Mouse (Mus musculus) ovary, postnatal 14 days (tissue): ENCODE measurements at regions not wholly inside any gene's neighbourhood (a gene's known extent, or its start where the extent isn't known, plus 50 kb on each side); places are given as distances from the start of the nearest gene placed in this dataset.

Experiments used
- DNase-seq: peaks from one replicate; pipeline ENCODE4 v3.0.0; 2022; ENCODE audit warnings: low spot score

DNA sequence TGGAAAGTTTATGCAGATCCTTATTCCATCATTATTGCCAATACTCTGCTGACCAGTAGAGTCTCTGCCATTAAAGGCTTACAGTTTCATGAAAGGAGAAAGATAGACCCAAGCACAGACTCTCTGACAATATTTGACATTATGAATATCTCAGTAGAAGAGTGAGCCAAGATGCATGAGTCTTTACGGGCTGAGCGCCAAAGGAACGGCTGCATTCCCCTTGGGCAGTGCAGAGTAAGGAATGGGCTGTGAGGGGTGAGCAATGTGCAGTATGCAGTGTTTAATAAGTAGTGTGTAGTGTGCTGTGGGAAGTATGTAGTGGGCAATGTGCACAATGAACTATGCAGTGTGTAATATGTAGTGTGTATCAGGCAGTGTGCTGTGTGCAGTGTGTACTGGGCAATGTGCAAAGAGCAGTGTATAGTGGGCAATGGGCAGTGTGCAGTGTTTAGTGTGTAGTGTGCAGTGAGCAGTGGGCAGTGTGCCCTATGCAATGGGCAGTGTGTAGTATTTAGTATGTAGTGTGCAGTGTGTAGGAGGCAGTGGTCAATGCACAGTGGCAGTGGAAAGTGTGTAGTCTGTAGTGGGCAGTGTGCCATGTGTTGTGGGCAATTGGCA, 671.8 kb downstream of the 5730522E02Rik start:
- no peak for DNase-seq

DNA sequence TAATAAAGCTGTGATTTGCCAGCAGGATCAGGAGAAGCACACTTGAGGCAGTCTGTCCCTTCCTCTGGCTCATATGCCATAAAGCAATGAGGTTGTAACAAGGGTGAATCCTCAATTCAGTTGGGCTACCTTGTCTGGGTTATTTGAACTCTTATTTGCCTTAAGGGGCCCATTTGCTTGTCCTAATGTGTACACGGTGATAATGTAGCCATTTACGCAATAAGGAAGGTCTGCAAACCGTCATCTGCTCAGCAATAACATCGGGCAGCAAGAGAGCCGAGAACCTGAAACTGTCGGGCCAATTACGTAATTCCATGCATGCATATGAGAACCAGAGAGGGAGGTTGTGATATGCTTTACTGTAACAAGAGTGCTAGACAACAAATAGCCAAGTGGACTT, 674.5 kb downstream of the 5730522E02Rik start:
- no peak for DNase-seq

- DNase-seq, result no peak
Measured at GRCm38 (mm10) chr11:25533081-25533480, 677.5 kb downstream of the 5730522E02Rik start.

GRCm38 (mm10) chr11:25531668-25532398, 678.7 kb downstream of the 5730522E02Rik start:
- DNase-seq, result no peak

GRCm38 (mm10) chr11:25528056-25528455, 682.5 kb downstream of the 5730522E02Rik start:
- DNase-seq, result no peak

DNA sequence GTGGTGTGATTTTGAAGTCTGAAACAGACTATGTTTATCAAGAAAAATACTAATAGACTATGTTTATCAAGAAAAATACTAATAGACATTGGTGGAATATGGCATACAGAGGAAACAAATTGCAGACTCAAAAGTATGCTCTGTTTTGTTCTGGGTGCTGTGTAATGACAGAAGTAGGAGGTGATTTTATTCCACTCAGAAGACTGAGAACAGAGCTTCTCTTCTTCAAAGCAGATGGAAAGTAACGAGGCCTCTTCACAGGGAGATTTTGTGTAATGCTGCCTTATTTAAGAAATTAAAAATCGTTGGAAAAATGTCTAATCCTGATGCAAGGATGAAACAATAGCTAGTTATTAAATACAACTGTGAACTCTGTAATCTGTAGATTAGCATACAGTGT, 691.7 kb downstream of the 5730522E02Rik start:
- DNase-seq, result no peak

GRCm38 (mm10) chr11:25518131-25518530, 692.4 kb downstream of the 5730522E02Rik start:
- no peak for DNase-seq

DNA sequence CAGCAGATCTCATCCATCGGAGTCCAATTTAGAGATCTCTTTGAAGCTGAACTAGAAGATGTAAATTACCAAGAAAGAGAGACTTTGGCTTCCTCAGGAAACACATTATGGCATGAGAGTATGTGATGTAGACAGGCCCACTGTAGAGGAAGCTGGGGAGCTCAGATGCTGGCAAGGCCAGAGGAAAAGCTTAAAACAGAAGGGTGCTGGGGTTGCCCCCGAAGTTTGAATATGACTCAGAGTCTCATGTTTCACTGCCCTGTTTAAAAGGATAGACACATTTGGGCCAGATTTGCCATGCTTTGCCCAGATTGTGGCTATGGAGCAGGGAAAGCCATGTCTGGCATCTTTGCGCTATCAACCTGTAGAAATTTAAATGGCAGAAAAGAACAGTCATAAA, 705.1 kb downstream of the 5730522E02Rik start:
- DNase-seq, result no peak

DNA sequence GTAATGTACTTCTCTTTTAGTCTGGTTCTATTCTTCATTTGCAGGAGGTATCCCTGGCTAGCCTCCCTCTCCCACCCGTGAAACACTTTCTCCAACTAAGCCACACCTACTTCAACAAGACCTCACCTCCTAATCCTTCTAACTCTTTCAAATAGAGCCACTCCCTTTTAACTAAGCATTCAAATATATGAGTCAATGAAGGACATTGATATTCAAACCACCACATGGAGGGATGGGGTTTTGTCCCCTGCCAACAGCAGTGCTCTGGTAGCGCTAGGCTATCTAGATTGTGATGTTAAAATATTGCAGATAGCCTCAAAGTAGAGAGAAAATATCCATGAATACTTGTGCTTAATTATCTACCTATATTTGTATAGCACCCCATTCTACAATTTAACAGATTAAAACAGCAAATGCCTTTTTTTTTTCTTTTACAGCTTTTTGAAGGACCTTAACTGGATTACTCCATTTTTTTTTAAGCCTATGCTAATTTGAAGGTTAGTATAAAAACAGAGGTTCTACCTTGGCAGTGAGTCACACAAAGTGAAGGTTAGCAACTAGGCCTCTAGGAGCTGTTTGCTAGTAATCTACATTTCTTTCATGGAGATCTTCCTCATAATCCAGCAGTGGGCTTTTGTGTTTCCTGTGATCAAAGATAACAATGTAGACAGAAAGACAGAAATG, 736.7 kb downstream of the 5730522E02Rik start:
- DNase-seq, result no peak

DNA sequence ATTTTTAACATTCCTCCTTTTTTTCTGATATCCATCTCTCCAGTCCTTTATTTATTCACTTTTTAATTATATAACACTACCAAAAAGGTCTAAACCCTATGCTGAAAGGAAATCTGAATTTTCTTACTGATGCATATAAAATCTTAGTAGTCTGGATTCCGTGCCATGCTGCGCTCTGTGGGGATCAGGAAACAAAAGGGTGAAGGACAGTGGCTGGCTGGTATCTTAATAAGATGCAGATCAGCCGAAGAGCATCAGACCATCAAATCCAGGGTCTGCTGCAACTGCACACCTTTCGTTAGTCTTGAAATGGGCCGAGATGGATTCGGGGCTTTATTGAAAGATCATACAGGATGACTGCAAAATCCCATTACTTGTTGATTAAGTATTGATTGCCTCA, 740.7 kb downstream of the 5730522E02Rik start:
- DNase-seq, result no peak

DNA sequence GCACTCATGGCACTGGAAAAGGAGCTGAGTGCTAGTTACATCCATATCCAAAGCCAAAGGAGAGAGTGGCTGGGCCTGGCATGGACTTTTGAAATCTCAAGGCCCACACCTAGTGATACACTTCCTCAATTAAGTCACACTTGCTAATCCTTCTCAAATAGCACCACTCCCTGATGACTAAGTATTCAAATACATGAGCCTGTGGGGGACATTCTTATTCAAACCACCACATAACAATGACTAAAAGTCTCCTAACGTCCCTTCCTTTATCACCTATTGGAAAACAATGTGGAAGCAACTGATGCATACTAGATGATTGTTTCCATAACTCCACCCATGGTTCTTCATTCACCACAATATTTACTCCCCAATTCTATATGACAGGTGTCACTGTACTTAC, 773.4 kb downstream of the 5730522E02Rik start:
- no peak for DNase-seq

DNA sequence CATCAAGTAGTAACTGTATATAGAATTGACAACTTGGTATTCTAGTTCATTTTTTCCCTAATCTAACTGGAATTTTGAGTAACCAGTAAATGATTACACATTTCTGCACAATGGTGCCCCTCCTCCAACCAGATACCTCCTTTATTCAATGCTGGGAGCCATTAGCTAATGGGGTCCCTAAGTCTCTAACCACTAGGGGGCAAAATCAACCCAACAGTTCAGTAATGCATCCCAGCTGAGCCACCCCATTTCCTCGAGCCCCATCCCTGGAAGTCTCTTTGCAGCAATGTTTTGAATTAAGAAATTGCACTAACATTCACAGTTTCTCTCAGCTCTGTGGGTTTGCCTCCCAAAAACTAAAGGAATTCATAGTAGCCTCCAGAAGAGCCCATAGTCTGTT, 774.9 kb downstream of the 5730522E02Rik start:
- DNase-seq, result no peak

DNA sequence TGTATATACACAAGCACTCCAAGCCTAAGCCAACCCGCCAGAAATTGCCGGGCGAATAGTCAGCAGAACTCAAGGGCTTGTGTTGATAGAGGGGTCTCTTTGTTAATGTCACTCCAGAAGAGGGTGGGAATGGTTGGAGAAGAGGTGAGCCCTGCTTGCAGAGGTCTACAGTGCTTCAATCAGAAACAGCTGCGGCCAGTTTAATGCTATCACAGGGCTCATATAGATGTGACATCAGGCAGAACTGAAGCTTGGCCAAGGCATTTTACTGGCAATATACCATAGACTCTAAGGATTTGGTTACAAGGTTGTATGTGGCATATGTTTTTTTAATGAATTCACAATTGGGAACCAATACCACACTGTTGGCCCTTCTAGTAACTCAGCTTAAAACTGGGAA, 787.4 kb downstream of the 5730522E02Rik start:
- DNase-seq, result no peak

DNA sequence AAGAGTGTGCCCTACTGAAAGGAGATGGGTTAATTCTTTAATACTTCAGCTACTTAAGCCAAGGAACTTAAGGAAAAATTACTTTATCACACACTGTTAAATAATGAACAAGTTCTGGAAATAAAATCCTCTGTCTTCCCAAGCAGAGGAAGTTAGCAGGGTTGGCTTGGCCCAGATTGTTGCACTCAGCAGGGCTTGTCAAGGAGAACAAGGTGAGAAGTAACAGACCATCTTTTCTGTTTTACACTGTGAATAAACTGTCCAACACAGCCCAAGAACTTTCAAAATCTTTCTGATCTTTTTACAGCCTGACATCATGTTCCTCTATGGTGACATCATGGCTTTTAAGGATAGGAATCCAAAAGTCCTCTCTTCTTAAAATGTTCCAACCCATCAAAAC, 789.1 kb downstream of the 5730522E02Rik start:
- no peak for DNase-seq

GRCm38 (mm10) chr11:25410403-25411090, 800.0 kb downstream of the 5730522E02Rik start:
- DNase-seq, result no peak

- DNase-seq, result no peak
Measured at GRCm38 (mm10) chr11:25391649-25392048, 818.9 kb downstream of the 5730522E02Rik start.

GRCm38 (mm10) chr11:25367111-25367510, 843.5 kb downstream of the 5730522E02Rik start:
- DNase-seq, result no peak

DNA sequence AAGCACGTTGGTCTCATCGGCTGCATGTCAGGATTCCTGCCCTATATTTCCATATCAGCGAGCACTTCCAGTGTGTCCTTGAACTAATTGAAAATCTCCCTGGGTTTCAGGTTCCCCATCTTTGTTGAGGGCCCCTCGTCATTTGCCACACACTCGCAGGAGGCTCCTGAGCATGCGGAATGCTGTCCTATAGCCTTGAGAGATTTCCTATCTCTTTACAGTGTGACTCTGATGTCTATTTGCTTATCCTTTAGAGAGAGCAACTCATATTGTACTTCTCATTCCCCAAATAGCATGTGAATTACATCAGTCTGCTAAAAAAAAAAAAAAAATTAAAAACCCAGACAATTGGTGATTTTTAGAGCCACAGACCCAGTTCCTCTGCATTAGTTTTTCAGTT, 845.1 kb downstream of the 5730522E02Rik start:
- DNase-seq, result no peak

DNA sequence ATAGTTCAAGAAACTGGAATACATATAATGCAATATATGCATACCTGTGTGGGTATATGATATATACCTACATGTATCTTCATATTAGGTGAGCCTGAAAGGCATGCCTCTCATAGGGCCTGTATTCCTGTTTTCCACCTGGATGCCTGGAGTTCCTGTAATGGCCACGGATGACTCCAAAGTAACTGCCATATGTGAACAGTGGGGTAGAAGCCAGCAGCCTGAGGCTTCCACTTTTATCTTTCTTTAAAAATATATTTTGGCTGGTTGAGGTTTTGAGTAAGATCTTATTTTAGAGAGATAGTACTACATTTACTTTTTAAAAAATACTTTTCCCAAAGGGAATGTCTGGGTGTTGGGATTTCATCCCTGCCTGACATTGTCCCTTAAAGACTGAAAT, 850.8 kb downstream of the 5730522E02Rik start:
- no peak for DNase-seq

- no peak for DNase-seq
Measured at GRCm38 (mm10) chr11:25357717-25358411, 852.7 kb downstream of the 5730522E02Rik start.

- no peak for DNase-seq
Measured at GRCm38 (mm10) chr11:25356671-25357586, 853.6 kb downstream of the 5730522E02Rik start.
